Mouse (Mus musculus) lung, embryonic 16.5 days (tissue): Measurements from ENCODE around the gene Ube3c. TPM values are rescaled to one million over a fixed set of nuclear protein-coding genes. Genes with fewer than 3 reads are reported as not detected.
"Not testable (repeated sequence)": the region's sequence is repeated elsewhere in the genome, so short reads cannot be mapped to it uniquely, and the experiment has no call there.

Source experiments
- ATAC-seq: fragments of 200-750 bp; cut with Nextera tagmentation; 2 replicates; pipeline ENCODE4 v1.8.0; 2017; ENCODE audit warnings: low read depth, mild to moderate bottlenecking, moderate library complexity
- H3K27ac ChIP-seq: fragments of 300-500 bp; sonication (generic); 2 replicates; pipeline ENCODE4 v1.5.1; 2014; ENCODE audit warnings: mild to moderate bottlenecking, control low read depth, low read length
- H3K27me3 ChIP-seq: fragments of 300-500 bp; sonication (generic); 2 replicates; pipeline ENCODE4 v1.6.1; 2014; ENCODE audit warnings: low read depth, low read length, mixed read lengths; ENCODE audit not compliant: control insufficient read depth, insufficient read depth
- H3K36me3 ChIP-seq: fragments of 300-500 bp; sonication (generic); 2 replicates; pipeline ENCODE4 v1.6.1; 2014; ENCODE audit warnings: low read length; ENCODE audit not compliant: control insufficient read depth, insufficient read depth
- H3K4me1 ChIP-seq: fragments of 300-500 bp; sonication (generic); replicated peaks from 2 replicates; pipeline ENCODE4 v1.6.1; 2014; ENCODE audit warnings: low read length, mixed read lengths; ENCODE audit not compliant: control insufficient read depth, insufficient read depth
- H3K4me2 ChIP-seq: fragments of 300-500 bp; sonication (generic); 2 replicates; pipeline ENCODE4 v1.6.1; 2014; ENCODE audit warnings: low read depth, low read length, control low read depth
- H3K4me3 ChIP-seq: fragments of 300-500 bp; sonication (generic); 2 replicates; pipeline ENCODE4 v1.5.1; 2014; ENCODE audit warnings: mild to moderate bottlenecking, low read length, control low read depth
- H3K9ac ChIP-seq: fragments of 300-500 bp; sonication (generic); 2 replicates; pipeline ENCODE4 v1.6.1; 2014; ENCODE audit warnings: low read length, control low read depth
- H3K9me3 ChIP-seq: fragments of 300-500 bp; sonication (generic); 2 replicates; pipeline ENCODE4 v1.6.1; 2016; ENCODE audit warnings: low read length; ENCODE audit not compliant: control insufficient read depth
- WGBS: fragments of 180-500 bp; shearing (Covaris S2); extraction: QIAGEN DNeasy Blood & Tissue Kit; methylation state at CpG from one replicate; pipeline ENCODE4 v1.1.7; 2014; 5-methylcytosine and 5-hydroxymethylcytosine counted together
- polyA plus RNA-seq: library from polyadenylated mRNA; unstranded; fragments of >200 nt; fragmentation: Nextera tagmentation; extraction: Ambion mirVana; gene quantifications from 2 replicates; pipeline ENCODE4 v1.2.1, GENCODE M21; 2015

The Ube3c gene
- polyA plus RNA-seq, 1 experiment from 2014 or later: 11.1 TPM

DNA sequence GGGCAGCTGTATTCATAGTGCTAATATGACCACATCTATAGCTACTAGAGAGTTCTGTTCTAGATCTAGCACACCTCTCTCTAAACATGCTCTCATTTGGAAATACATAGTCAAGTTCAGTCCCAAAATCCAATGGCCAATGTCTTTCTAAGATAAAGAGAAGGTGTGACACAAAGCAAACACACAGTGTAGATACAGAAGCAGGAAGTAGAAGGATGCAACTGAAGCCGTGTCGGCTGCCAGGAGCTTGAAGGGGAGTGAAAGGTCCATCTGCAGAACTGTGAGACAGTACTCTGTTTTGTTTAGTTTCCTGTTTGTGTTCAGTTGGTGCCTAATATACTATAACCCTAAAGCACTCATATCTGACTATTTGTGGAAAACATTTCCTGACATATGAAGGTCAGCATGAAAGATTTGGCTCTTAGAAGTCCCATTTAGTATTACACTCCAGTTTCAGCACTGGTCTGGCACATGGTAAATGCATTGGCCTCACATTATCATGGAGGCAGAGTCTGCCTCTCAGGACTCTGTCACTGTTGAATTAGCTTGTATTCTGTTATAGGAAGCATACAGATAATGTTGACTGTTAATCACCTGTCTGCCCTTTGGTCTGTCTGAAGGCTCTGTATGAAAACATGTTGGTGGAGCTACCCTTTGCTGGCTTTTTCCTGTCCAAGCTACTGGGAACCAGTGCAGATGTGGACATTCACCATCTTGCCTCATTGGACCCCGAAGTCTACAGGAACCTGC, 88.7 kb downstream of the Ube3c start:
- Histone ChIP-seq H3K27ac (no peak overlapping the region), H3K9ac (no peak overlapping the region), H3K4me1 (no peaks in the 10 kb centered on the region), H3K4me2 (no peak overlapping the region), H3K9me3 (no peaks in the 10 kb centered on the region), H3K27me3 (no peaks in the 10 kb centered on the region), H3K4me3 (no peak overlapping the region), H3K36me3 (no peaks in the 10 kb centered on the region; the same call in 1 of the 2 replicates)
- ATAC-seq: no peak
- WGBS: 75% methylated on average over 3 of the region's 3 CpGs

DNA sequence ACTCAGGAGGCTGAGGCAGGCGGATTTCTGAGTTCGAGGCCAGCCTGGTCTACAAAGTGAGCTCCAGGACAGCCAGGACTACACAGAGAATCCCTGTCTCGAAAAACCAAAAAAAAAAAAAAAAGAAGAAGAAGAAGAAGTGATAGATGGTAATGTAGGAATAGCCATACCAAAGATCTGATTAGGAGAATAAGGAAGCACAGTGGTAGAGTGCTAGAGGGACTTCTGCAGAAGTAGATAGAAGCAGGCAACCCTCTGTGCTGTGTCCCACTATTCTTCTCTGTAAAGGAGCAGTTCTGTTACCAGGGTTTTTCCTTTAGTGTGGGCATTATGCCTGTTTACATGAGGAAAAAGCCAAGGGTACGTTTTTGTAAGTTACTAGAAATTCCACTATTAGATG, 92.2 kb downstream of the Ube3c start:
- not testable (repeated sequence) for H3K4me1 ChIP-seq, H3K4me2 ChIP-seq, H3K27ac ChIP-seq, H3K9ac ChIP-seq, H3K27me3 ChIP-seq, ATAC-seq, H3K9me3 ChIP-seq, H3K4me3 ChIP-seq
- H3K36me3 ChIP-seq: peaks cover 10% of the 10 kb centered on the region; the same call in 1 of the 2 replicates
- WGBS: 84% methylated on average over 4 of the region's 4 CpGs

DNA sequence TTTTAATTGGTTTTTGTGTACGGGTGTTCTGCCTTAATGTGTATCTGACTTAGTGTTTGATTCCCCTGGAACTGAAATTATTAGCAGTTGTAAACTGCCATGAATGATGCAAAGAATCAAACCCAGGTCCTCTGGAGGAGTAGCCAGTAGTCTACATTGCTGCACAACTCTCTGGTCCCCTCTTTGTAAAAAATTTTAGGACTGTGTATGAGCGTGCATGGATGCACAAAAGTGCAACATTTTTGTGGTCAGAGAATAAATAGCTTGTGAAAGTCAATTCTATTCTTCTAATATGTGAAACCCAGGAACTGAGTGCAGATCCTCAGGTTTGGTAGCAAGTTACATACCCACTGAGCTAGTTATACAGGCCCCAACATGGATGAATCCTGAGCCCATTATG, 96.3 kb downstream of the Ube3c start:
- Histone ChIP-seq H3K4me1 (no peaks in the 10 kb centered on the region), H3K27me3 (no peaks in the 10 kb centered on the region), H3K9ac (no peak overlapping the region), H3K9me3 (no peaks in the 10 kb centered on the region), H3K4me2 (no peak overlapping the region), H3K36me3 (peaks cover 27% of the 10 kb centered on the region), H3K27ac (no peak overlapping the region), H3K4me3 (no peak overlapping the region)
- no peak for ATAC-seq
- 90% methylated on average over 2 of the region's 2 CpGs for WGBS

- H3K27ac ChIP-seq: no peak overlapping the region
- no peaks in the 10 kb centered on the region for H3K4me1 ChIP-seq
- H3K4me2 ChIP-seq: no peak overlapping the region
- H3K9ac ChIP-seq: no peak overlapping the region
- no peaks in the 10 kb centered on the region for H3K9me3 ChIP-seq
- ATAC-seq: no peak
- no peak overlapping the region for H3K4me3 ChIP-seq
- no peaks in the 10 kb centered on the region for H3K27me3 ChIP-seq
- 81% methylated on average over 4 of the region's 4 CpGs for WGBS
- H3K36me3 ChIP-seq: peaks cover 43% of the 10 kb centered on the region
Measured at GRCm38 (mm10) chr5:29672551-29672950, 103.5 kb downstream of the Ube3c start.

DNA sequence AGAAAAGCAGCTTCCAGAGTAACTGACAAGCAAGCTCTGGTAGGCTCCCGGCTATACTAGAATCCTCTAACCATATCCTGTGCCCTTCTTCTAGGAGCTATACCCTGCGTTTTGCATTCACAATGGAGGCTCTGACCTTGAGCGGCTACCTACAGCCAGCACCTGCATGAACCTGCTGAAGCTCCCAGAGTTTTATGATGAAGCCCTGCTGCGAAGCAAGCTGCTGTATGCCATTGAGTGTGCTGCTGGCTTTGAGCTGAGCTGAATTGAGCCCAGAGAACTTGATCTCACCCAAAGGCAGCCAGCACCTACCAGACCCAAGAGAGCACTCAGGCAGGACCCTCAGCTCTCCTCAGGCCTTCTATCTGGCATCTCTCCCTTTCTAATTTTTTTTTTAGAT, 105.3 kb downstream of the Ube3c start:
- no peak overlapping the region for H3K4me2 ChIP-seq
- H3K27me3 ChIP-seq: no peaks in the 10 kb centered on the region
- 91% methylated on average over 4 of the region's 4 CpGs for WGBS
- H3K36me3 ChIP-seq: peaks cover 34% of the 10 kb centered on the region
- no peak overlapping the region for H3K4me3 ChIP-seq
- H3K9me3 ChIP-seq: no peaks in the 10 kb centered on the region
- no peak overlapping the region for H3K9ac ChIP-seq
- H3K4me1 ChIP-seq: no peaks in the 10 kb centered on the region
- H3K27ac ChIP-seq: no peak overlapping the region
- no peak for ATAC-seq

- no peak overlapping the region for H3K9ac ChIP-seq
- H3K4me2 ChIP-seq: no peak overlapping the region
- H3K4me3 ChIP-seq: no peak overlapping the region
- no peak overlapping the region for H3K27ac ChIP-seq
- H3K36me3 ChIP-seq: peaks cover 22% of the 10 kb centered on the region
- no peaks in the 10 kb centered on the region for H3K4me1 ChIP-seq
- H3K9me3 ChIP-seq: no peaks in the 10 kb centered on the region
- ATAC-seq: no peak
- no peaks in the 10 kb centered on the region for H3K27me3 ChIP-seq
- 92% methylated on average over 3 of the region's 3 CpGs for WGBS
Measured at GRCm38 (mm10) chr5:29676445-29676844, 107.4 kb downstream of the Ube3c start.

GRCm38 (mm10) chr5:29685085-29685484, 116.0 kb downstream of the Ube3c start:
- Histone ChIP-seq H3K27me3 (no peaks in the 10 kb centered on the region), H3K4me3 (no peak overlapping the region), H3K4me1 (no peaks in the 10 kb centered on the region), H3K4me2 (no peak overlapping the region), H3K36me3 (no peaks in the 10 kb centered on the region), H3K9ac (no peak overlapping the region), H3K9me3 (no peaks in the 10 kb centered on the region), H3K27ac (no peak overlapping the region)
- no peak for ATAC-seq
- 74% methylated on average over 4 of the region's 4 CpGs for WGBS

GRCm38 (mm10) chr5:29687671-29688070, 118.6 kb downstream of the Ube3c start:
- WGBS: 58% methylated on average over 3 of the region's 3 CpGs
- H3K4me1 ChIP-seq: no peaks in the 10 kb centered on the region

DNA sequence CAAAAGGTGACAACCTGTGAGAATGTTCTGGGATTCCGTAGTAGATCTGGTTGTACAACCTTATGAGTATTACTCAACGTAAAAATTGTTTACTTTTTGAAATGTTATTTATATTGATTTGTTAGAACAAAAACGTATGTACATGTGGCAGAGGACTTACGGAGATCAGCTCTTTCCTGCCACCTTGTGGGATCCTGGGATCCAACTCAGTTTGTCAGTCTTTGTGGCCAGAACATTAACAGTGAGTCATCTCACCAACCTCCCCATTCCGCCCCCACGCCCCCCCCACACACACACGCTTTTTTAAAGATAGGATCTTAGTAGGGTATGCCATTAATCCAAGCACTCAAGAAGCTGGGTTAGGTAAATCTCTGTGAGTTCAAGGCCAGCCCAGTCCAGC, 119.3 kb downstream of the Ube3c start:
- Histone ChIP-seq H3K4me1 (no peaks in the 10 kb centered on the region), H3K27ac (no peak overlapping the region), H3K36me3 (no peaks in the 10 kb centered on the region), H3K4me3 (no peak overlapping the region), H3K4me2 (no peak overlapping the region), H3K27me3 (no peaks in the 10 kb centered on the region), H3K9me3 (no peaks in the 10 kb centered on the region), H3K9ac (no peak overlapping the region)
- ATAC-seq: no peak
- 54% methylated on average over 7 of the region's 7 CpGs for whole genome bisulfite sequencing

More at GRCm38 (mm10) chr5:29687671-29688070, 118.6 kb downstream of the Ube3c start:
- Histone ChIP-seq H3K9me3 (no peaks in the 10 kb centered on the region), H3K27me3 (no peaks in the 10 kb centered on the region), H3K9ac (no peak overlapping the region), H3K27ac (no peak overlapping the region), H3K4me2 (no peak overlapping the region), H3K36me3 (no peaks in the 10 kb centered on the region), H3K4me3 (no peak overlapping the region)
- ATAC-seq: peak; percentile 54; the same call in 1 of the 2 replicates
